ENCODE assay signal across 7 mouse cellular contexts in genomic region chr9:41665000-41665685, GRCm38 (mm10).
DNase-seq lines count a peak whose midpoint lies in the region; ATAC-seq and TF ChIP-seq lines count a peak whose summit lies in the region.

No protein-coding gene starts in this region.

- H3K4me2 ChIP-seq in midbrain, postnatal 0 days (ENCODE audit: low read depth, low read length, poor library complexity, severe bottlenecking) = no peak overlapping the region
- H3K4me2 ChIP-seq in midbrain, embryonic 11.5 days = no peak overlapping the region
- no peak overlapping the region for H3K4me2 ChIP-seq in liver, postnatal 0 days (ENCODE audit: low read depth, low read length)

- H3K4me3 ChIP-seq in midbrain, postnatal 0 days (ENCODE audit: low read depth, low read length) = no peak overlapping the region
- no peak overlapping the region for H3K4me3 ChIP-seq in midbrain, embryonic 11.5 days (ENCODE audit: low read depth, low read length)
- H3K4me3 ChIP-seq in liver, postnatal 0 days (ENCODE audit: low read depth, low read length) = no peak overlapping the region

- no peak for TF ChIP-seq CTCF in midbrain, postnatal 0 days (IDR thresholded peaks at IDR 0.05)
- no peak for TF ChIP-seq CTCF in liver, postnatal 0 days (IDR thresholded peaks at IDR 0.05; ENCODE audit: low read depth)

- intact Hi-C loops in gastrocnemius, postnatal 36 days (cut with DNase I) = no loop called here

- no peak for TF ChIP-seq EP300 in liver, postnatal 0 days (IDR thresholded peaks at IDR 0.05; ENCODE audit: low read depth)

- ATAC-seq in midbrain, postnatal 0 days (ENCODE audit: low FRiP score) = no peak
- ATAC-seq in midbrain, embryonic 11.5 days (ENCODE audit: low FRiP score) = no peak
- ATAC-seq in liver, postnatal 0 days = no peak
- ATAC-seq in megakaryocyte, adult 5-6 weeks (ENCODE audit: poor library complexity, severe bottlenecking) = no peak

- peak; percentile 91 for DNase-seq in midbrain, postnatal 0 days (ENCODE audit: low spot score)
- DNase-seq in midbrain, embryonic 11.5 days (ENCODE audit: low spot score, missing footprints) = no peak
- peak; percentile 17 to 30 for DNase-seq in gastrocnemius, postnatal 36 days
- peak; percentile 88 for DNase-seq in layer of hippocampus, adult 9-11 months
- DNase-seq in ovary, postnatal 10 days (ENCODE audit: low spot score) = peak; percentile 17
- DNase-seq in liver, postnatal 0 days = no peak

- H3K9ac ChIP-seq in midbrain, postnatal 0 days (replicated peaks; ENCODE audit: low read length, poor library complexity, severe bottlenecking) = no peak overlapping the region
- H3K9ac ChIP-seq in midbrain, embryonic 11.5 days (ENCODE audit: low read length) = no peak overlapping the region
- no peak overlapping the region for H3K9ac ChIP-seq in liver, postnatal 0 days (replicated peaks)

- no peaks in the 10 kb centered on the region for H3K36me3 ChIP-seq in midbrain, postnatal 0 days (ENCODE audit: insufficient read depth, low read length)
- no peaks in the 10 kb centered on the region for H3K36me3 ChIP-seq in midbrain, embryonic 11.5 days (ENCODE audit: control insufficient read depth, insufficient read depth, low read length)
- no peaks in the 10 kb centered on the region for H3K36me3 ChIP-seq in liver, postnatal 0 days (replicated peaks; ENCODE audit: insufficient read depth, low read length)

- no peak overlapping the region; the same call in 1 of the 2 replicates for H3K27ac ChIP-seq in midbrain, postnatal 0 days (ENCODE audit: low read depth, low read length)
- no peak overlapping the region for H3K27ac ChIP-seq in midbrain, embryonic 11.5 days (ENCODE audit: low read depth, low read length)
- H3K27ac ChIP-seq in liver, postnatal 0 days (ENCODE audit: low read depth) = no peak overlapping the region

- H3K27me3 ChIP-seq in midbrain, postnatal 0 days (ENCODE audit: insufficient read depth, low read length) = no peaks in the 10 kb centered on the region
- H3K27me3 ChIP-seq in midbrain, embryonic 11.5 days (ENCODE audit: control insufficient read depth, insufficient read depth, low read length) = no peaks in the 10 kb centered on the region
- H3K27me3 ChIP-seq in liver, postnatal 0 days (ENCODE audit: insufficient read depth, low read length) = no peaks in the 10 kb centered on the region

- no peaks in the 10 kb centered on the region for H3K4me1 ChIP-seq in midbrain, postnatal 0 days (ENCODE audit: insufficient read depth, low read length)
- no peaks in the 10 kb centered on the region for H3K4me1 ChIP-seq in midbrain, embryonic 11.5 days (ENCODE audit: control insufficient read depth, insufficient read depth, low read length)
- H3K4me1 ChIP-seq in liver, postnatal 0 days (ENCODE audit: insufficient read depth) = no peaks in the 10 kb centered on the region

- whole genome bisulfite sequencing in midbrain, postnatal 0 days = 75% methylated on average over 10 of the region's 10 CpGs
- 88% methylated on average over 10 of the region's 10 CpGs for WGBS in midbrain, embryonic 11.5 days
- 70% methylated on average over 10 of the region's 10 CpGs for WGBS in liver, postnatal 0 days (ENCODE audit: insufficient replicate concordance)

- H3K9me3 ChIP-seq in midbrain, postnatal 0 days (ENCODE audit: low read length) = no peaks in the 10 kb centered on the region
- H3K9me3 ChIP-seq in midbrain, embryonic 11.5 days (ENCODE audit: control insufficient read depth, low read length) = no peaks in the 10 kb centered on the region
- H3K9me3 ChIP-seq in liver, postnatal 0 days (ENCODE audit: low read length) = no peaks in the 10 kb centered on the region

Comparison
In these comparisons a context has a peak if more than half of its experiments do, and no peak if none do; other contexts are left out.
1. DNase-seq: peak in midbrain, postnatal 0 days (single experiment), gastrocnemius, postnatal 36 days (2 of 2), layer of hippocampus, adult 9-11 months (single experiment) and ovary, postnatal 10 days (single experiment); none in midbrain, embryonic 11.5 days (single experiment) and liver, postnatal 0 days (single experiment).